Mouse (Mus musculus) myocyte (in vitro differentiated cells): ENCODE measurements around the gene BC005624.

Experiments used
- CEBPB ChIP-seq: IDR thresholded peaks from 2 replicates; pipeline ENCODE4 v1.6.1; 2011; ENCODE audit warnings: mild to moderate bottlenecking, moderate library complexity; ENCODE audit not compliant: poor library complexity, insufficient read depth, severe bottlenecking
- E2F4 ChIP-seq: IDR thresholded peaks from one replicate; pipeline ENCODE4 v1.6.1; 2011; ENCODE audit warnings: mild to moderate bottlenecking, control low read depth, moderate library complexity; ENCODE audit not compliant: insufficient read depth
- MAX ChIP-seq: IDR thresholded peaks from one replicate; pipeline ENCODE4 v1.6.1; 2011; ENCODE audit warnings: low read depth, mild to moderate bottlenecking, control low read depth
- MYOD1 ChIP-seq, 3 experiments: IDR thresholded peaks; one replicate each; pipeline ENCODE4 v1.6.1; 2011; ENCODE audit warnings: control low read depth in 2 of 3, low read depth in 2 of 3, mild to moderate bottlenecking in 2 of 3, moderate library complexity in 1 of 3; ENCODE audit not compliant: insufficient read length in 2 of 3, control insufficient read depth in 1 of 3
- POLR2A ChIP-seq: IDR thresholded peaks from one replicate; pipeline ENCODE4 v1.6.1; 2011; ENCODE audit warnings: low read depth, mild to moderate bottlenecking, control low read depth, moderate library complexity; ENCODE audit not compliant: insufficient read length
- POLR2AphosphoS2 ChIP-seq: IDR thresholded peaks from one replicate; pipeline ENCODE4 v1.6.1; 2011; ENCODE audit warnings: low read depth, control low read depth; ENCODE audit not compliant: insufficient read length
- REST ChIP-seq: IDR thresholded peaks from one replicate; pipeline ENCODE4 v1.6.1; 2011; ENCODE audit warnings: mild to moderate bottlenecking, control low read depth, moderate library complexity; ENCODE audit not compliant: insufficient read depth, insufficient read length
- SRF ChIP-seq: IDR thresholded peaks from one replicate; pipeline ENCODE4 v1.6.1; 2011; ENCODE audit warnings: low read depth; ENCODE audit not compliant: control insufficient read depth, insufficient read length
- TCF12 ChIP-seq: IDR thresholded peaks from one replicate; pipeline ENCODE4 v1.6.1; 2011; ENCODE audit warnings: mild to moderate bottlenecking, control low read depth; ENCODE audit not compliant: poor library complexity, insufficient read depth, severe bottlenecking
- USF1 ChIP-seq: IDR thresholded peaks from one replicate; pipeline ENCODE4 v1.6.1; 2011; ENCODE audit warnings: low read depth, mild to moderate bottlenecking, control low read depth, moderate library complexity

GRCm38 (mm10) chr2:30959856-30960255 is 22.1 kb downstream of the BC005624 start:
- TF ChIP-seq POLR2A: no peak
- no peak for TF ChIP-seq REST
- TF ChIP-seq USF1: no peak
- TF ChIP-seq TCF12: no peak
- no peak for TF ChIP-seq MYOD1 (IDR thresholded peaks at IDR 0.05; ENCODE audit: control insufficient read depth in 1 of 3, insufficient read length in 2 of 3, low read depth in 2 of 3)
- TF ChIP-seq MAX: no peak
- TF ChIP-seq E2F4: no peak
- no peak for TF ChIP-seq CEBPB
- TF ChIP-seq POLR2AphosphoS2: no peak
- TF ChIP-seq SRF: no peak
